Mouse (Mus musculus): ENCODE results near the gene Wdr83os. TPM values are rescaled to one million over a fixed set of nuclear protein-coding genes. Genes with fewer than 3 reads are reported as not detected.
"Not testable (repeated sequence)": the region's sequence is repeated elsewhere in the genome, so short reads cannot be mapped to it uniquely, and the experiment has no call there.

Gene Wdr83os
- polyA plus RNA-seq, 1 experiment from 2014 or later, result 156 TPM

GRCm38 (mm10) chr8:85076993-85077392 lies 3.5 kb upstream of the Wdr83os start:
- Histone ChIP-seq H3K27me3 (replicated peaks; ENCODE audit: control insufficient read depth, insufficient read depth, low read length) (no peaks in the 10 kb centered on the region), H3K4me2 (ENCODE audit: low read length) (no peak overlapping the region), H3K36me3 (ENCODE audit: control insufficient read depth, insufficient read depth, low read length) (peaks cover 54% of the 10 kb centered on the region), H3K27ac (ENCODE audit: low read depth) (no peak overlapping the region), H3K9ac (ENCODE audit: low read length) (no peak overlapping the region), H3K9me3 (ENCODE audit: control insufficient read depth, low read length) (no peaks in the 10 kb centered on the region), H3K4me1 (replicated peaks; ENCODE audit: control insufficient read depth, insufficient read depth, low read length) (peaks cover 11% of the 10 kb centered on the region), H3K4me3 (ENCODE audit: low read depth, low read length) (no peak overlapping the region)
- DNase-seq (ENCODE audit: low spot score), result peak; percentile 83
- no peak for ATAC-seq (replicated peaks; ENCODE audit: low FRiP score, low TSS enrichment, low read depth)
- WGBS, result 2% methylated on average over 2 of the region's 2 CpGs

GRCm38 (mm10) chr8:85080214-85080531 lies 367 bp upstream of the Wdr83os start:
- Histone ChIP-seq H3K4me1 (replicated peaks; ENCODE audit: control insufficient read depth, insufficient read depth, low read length) (peaks cover 16% of the 10 kb centered on the region; the same call in 1 of the 2 replicates), H3K4me2 (ENCODE audit: low read length) (peak overlapping the region; percentile 85), H3K4me3 (ENCODE audit: low read depth, low read length) (peak overlapping the region; percentile 92), H3K9ac (ENCODE audit: low read length) (peak overlapping the region; percentile 81), H3K9me3 (ENCODE audit: control insufficient read depth, low read length) (no peaks in the 10 kb centered on the region), H3K27ac (ENCODE audit: low read depth) (peak overlapping the region; percentile 64), H3K36me3 (ENCODE audit: control insufficient read depth, insufficient read depth, low read length) (peaks cover 34% of the 10 kb centered on the region), H3K27me3 (replicated peaks; ENCODE audit: control insufficient read depth, insufficient read depth, low read length) (no peaks in the 10 kb centered on the region)
- ATAC-seq (replicated peaks; ENCODE audit: low FRiP score, low TSS enrichment, low read depth) (no peak), DNase-seq (ENCODE audit: low spot score) (no peak)
- under 1% methylated on average over 25 of the region's 25 CpGs for WGBS

DNA sequence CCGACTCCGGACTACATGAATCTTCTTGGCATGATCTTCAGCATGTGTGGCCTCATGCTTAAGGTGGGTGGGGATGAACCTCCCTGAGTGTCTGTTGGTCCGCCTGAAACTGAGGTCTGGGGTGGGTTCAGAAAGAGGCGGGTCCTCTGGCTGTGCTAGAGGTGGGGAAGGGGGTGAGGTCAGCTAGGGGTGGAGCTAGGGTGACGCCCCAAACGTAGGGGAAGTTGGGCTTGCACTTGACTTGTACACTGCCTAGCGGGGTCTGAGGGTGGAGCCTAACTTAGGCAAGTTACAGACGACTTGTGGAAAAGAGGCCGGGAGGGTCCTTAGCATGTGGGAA lies 646 bp downstream of the Wdr83os start, which contains the start of gene Wdr83:
Wdr83 (minus strand) TSS at position 91 of the 340 bp plus-strand sequence.
- WGBS, result under 1% methylated on average over 9 of the region's 9 CpGs
- Histone ChIP-seq H3K9ac (ENCODE audit: low read length) (peak within 1 kb of the TSS; percentile 81), H3K27ac (ENCODE audit: low read depth) (peak within 1 kb of the TSS; percentile 64), H3K4me1 (replicated peaks; ENCODE audit: control insufficient read depth, insufficient read depth, low read length) (peaks cover 16% of the 10 kb centered on the region; the same call in 1 of the 2 replicates), H3K4me3 (ENCODE audit: low read depth, low read length) (peak within 1 kb of the TSS; percentile 92), H3K4me2 (ENCODE audit: low read length) (peak within 1 kb of the TSS; percentile 85), H3K27me3 (replicated peaks; ENCODE audit: control insufficient read depth, insufficient read depth, low read length) (no peaks in the 10 kb centered on the region), H3K9me3 (ENCODE audit: control insufficient read depth, low read length) (no peaks in the 10 kb centered on the region), H3K36me3 (ENCODE audit: control insufficient read depth, insufficient read depth, low read length) (peaks cover 26% of the 10 kb centered on the region)
- peak; percentile 71 for ATAC-seq (replicated peaks; ENCODE audit: low FRiP score, low TSS enrichment, low read depth)
- DNase-seq (ENCODE audit: low spot score), result no peak

DNA sequence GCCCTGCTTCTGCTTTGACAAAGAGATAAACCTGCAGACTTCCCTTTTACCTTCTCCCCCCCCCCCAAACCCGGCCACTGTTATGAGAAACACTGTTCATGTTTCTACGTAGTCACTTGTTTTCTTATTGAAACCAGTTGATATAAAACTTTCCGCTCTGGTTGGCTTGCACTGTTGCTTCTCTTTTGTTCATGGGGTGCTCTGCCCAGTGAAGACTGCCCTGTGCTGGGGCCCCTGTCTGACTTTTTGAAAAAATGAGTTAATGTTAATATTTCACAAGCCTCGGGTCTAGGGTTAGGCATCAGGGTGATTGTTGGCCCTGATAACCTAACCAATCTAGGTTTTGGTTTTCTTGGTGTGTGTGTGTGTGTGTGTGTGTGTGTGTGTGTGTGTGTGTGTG lies 1.6 kb downstream of the Wdr83os start:
- not testable (repeated sequence) for H3K4me3 ChIP-seq (ENCODE audit: low read depth, low read length); H3K9ac ChIP-seq (ENCODE audit: low read length); H3K9me3 ChIP-seq (ENCODE audit: control insufficient read depth, low read length); ATAC-seq (replicated peaks; ENCODE audit: low FRiP score, low TSS enrichment, low read depth); DNase-seq (ENCODE audit: low spot score); H3K27me3 ChIP-seq (replicated peaks; ENCODE audit: control insufficient read depth, insufficient read depth, low read length); H3K4me2 ChIP-seq (ENCODE audit: low read length); H3K27ac ChIP-seq (ENCODE audit: low read depth)
- Histone ChIP-seq H3K36me3 (ENCODE audit: control insufficient read depth, insufficient read depth, low read length) (peaks cover 28% of the 10 kb centered on the region), H3K4me1 (replicated peaks; ENCODE audit: control insufficient read depth, insufficient read depth, low read length) (peaks cover 16% of the 10 kb centered on the region; the same call in 1 of the 2 replicates)
- 85% methylated on average over 4 of the region's 4 CpGs for WGBS

DNA sequence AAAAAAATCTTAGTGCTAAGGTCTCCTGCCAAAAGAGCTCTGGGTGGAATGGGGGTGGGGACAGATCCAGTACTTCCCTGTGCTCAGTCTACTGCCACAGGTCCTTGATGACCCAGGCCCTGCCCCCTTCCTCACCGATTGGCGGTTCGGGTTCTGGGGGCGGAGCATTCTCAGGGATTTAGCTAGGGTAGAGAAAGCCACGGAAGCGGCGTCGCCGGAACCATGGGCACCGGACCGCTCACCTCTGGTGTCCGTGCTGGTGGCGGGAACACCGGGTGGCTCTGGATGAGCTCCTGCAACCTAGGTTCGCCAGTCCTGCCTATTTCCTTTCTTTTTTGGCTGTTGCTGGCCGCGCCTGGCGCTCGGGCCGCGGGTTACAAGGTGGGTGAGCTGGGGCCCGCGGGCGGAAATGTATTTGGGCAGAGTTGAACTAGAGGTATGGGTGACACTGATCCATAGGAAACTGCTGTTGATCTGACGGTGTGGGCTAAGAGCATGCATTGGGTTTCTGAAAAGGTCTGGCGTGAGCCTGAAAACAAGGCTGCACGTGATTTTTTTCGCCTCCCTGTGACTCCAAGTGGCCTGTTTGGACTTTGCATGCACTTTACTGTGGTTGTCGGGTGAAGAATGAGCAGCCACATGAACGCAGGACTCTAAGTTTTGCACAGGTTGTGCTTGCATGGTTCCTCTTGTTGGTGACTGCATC lies 2.7 kb downstream of the Wdr83os start, which contains the start of gene Man2b1:
Man2b1 (plus strand) TSS at position 163 of the 706 bp plus-strand sequence.
- Histone ChIP-seq H3K4me1 (replicated peaks; ENCODE audit: control insufficient read depth, insufficient read depth, low read length) (peaks cover 16% of the 10 kb centered on the region; the same call in 1 of the 2 replicates), H3K9me3 (ENCODE audit: control insufficient read depth, low read length) (no peaks in the 10 kb centered on the region), H3K4me3 (ENCODE audit: low read depth, low read length) (peak within 1 kb of the TSS; percentile 55), H3K36me3 (ENCODE audit: control insufficient read depth, insufficient read depth, low read length) (peaks cover 32% of the 10 kb centered on the region), H3K4me2 (ENCODE audit: low read length) (peak within 1 kb of the TSS; percentile 85), H3K9ac (ENCODE audit: low read length) (peak within 1 kb of the TSS; percentile 62), H3K27ac (ENCODE audit: low read depth) (no peak within 1 kb of the TSS), H3K27me3 (replicated peaks; ENCODE audit: control insufficient read depth, insufficient read depth, low read length) (no peaks in the 10 kb centered on the region)
- ATAC-seq (replicated peaks; ENCODE audit: low FRiP score, low TSS enrichment, low read depth), result peak; percentile 83
- under 1% methylated on average over 30 of the region's 30 CpGs for WGBS
- peak; percentile 85 for DNase-seq (ENCODE audit: low spot score)

GRCm38 (mm10) chr8:85084633-85085032 lies 4.1 kb downstream of the Wdr83os start:
- WGBS, result 87% methylated on average over 8 of the region's 8 CpGs
- Histone ChIP-seq H3K27me3 (replicated peaks; ENCODE audit: control insufficient read depth, insufficient read depth, low read length) (no peaks in the 10 kb centered on the region), H3K9me3 (ENCODE audit: control insufficient read depth, low read length) (no peaks in the 10 kb centered on the region), H3K4me3 (ENCODE audit: low read depth, low read length) (no peak overlapping the region), H3K4me2 (ENCODE audit: low read length) (no peak overlapping the region), H3K4me1 (replicated peaks; ENCODE audit: control insufficient read depth, insufficient read depth, low read length) (peaks cover 13% of the 10 kb centered on the region; the same call in 1 of the 2 replicates), H3K27ac (ENCODE audit: low read depth) (no peak overlapping the region), H3K36me3 (ENCODE audit: control insufficient read depth, insufficient read depth, low read length) (peaks cover 31% of the 10 kb centered on the region), H3K9ac (ENCODE audit: low read length) (no peak overlapping the region)
- no peak for ATAC-seq (replicated peaks; ENCODE audit: low FRiP score, low TSS enrichment, low read depth)
- no peak for DNase-seq (ENCODE audit: low spot score)

DNA sequence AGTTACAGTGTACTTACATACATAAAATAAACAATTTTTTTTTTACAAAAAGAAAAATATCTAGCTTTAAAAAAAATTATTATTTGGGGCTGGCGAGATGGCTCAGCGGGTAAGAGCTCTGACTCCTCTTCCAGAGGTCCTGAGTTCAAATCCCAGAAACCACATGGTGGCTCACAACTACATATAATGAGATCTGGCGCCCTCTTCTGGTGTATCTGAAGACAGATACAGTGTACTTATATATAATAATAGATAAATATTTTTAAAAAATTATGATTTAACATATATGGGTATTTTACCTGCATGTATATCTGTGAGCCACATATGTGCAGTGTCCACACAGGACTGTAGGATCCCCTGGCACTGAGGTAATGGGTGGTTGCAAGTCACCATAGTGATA lies 5.7 kb downstream of the Wdr83os start:
- H3K9me3 ChIP-seq (ENCODE audit: control insufficient read depth, low read length), result no peaks in the 10 kb centered on the region
- DNase-seq (ENCODE audit: low spot score), result no peak
- H3K36me3 ChIP-seq (ENCODE audit: control insufficient read depth, insufficient read depth, low read length), result peaks cover 36% of the 10 kb centered on the region
- H3K27me3 ChIP-seq (replicated peaks; ENCODE audit: control insufficient read depth, insufficient read depth, low read length), result no peaks in the 10 kb centered on the region
- 81% methylated on average over 3 of the region's 3 CpGs for WGBS
- no peak for ATAC-seq (replicated peaks; ENCODE audit: low FRiP score, low TSS enrichment, low read depth)
- H3K9ac ChIP-seq (ENCODE audit: low read length), result no peak overlapping the region
- no peak overlapping the region for H3K4me3 ChIP-seq (ENCODE audit: low read depth, low read length)
- no peak overlapping the region for H3K27ac ChIP-seq (ENCODE audit: low read depth)
- H3K4me2 ChIP-seq (ENCODE audit: low read length), result no peak overlapping the region
- H3K4me1 ChIP-seq (replicated peaks; ENCODE audit: control insufficient read depth, insufficient read depth, low read length), result peaks cover 9% of the 10 kb centered on the region; the same call in 1 of the 2 replicates

GRCm38 (mm10) chr8:85088771-85089170 lies 8.2 kb downstream of the Wdr83os start:
- no peak overlapping the region for H3K27ac ChIP-seq (ENCODE audit: low read depth)
- peaks cover 52% of the 10 kb centered on the region for H3K36me3 ChIP-seq (ENCODE audit: control insufficient read depth, insufficient read depth, low read length)
- no peak overlapping the region for H3K4me2 ChIP-seq (ENCODE audit: low read length)
- H3K4me3 ChIP-seq (ENCODE audit: low read depth, low read length), result no peak overlapping the region
- H3K4me1 ChIP-seq (replicated peaks; ENCODE audit: control insufficient read depth, insufficient read depth, low read length), result peaks cover 3% of the 10 kb centered on the region; the same call in 1 of the 2 replicates
- no peaks in the 10 kb centered on the region for H3K9me3 ChIP-seq (ENCODE audit: control insufficient read depth, low read length)
- DNase-seq (ENCODE audit: low spot score) (no peak), ATAC-seq (replicated peaks; ENCODE audit: low FRiP score, low TSS enrichment, low read depth) (no peak)
- no peak overlapping the region for H3K9ac ChIP-seq (ENCODE audit: low read length)
- 79% methylated on average over 2 of the region's 2 CpGs for WGBS
- no peaks in the 10 kb centered on the region for H3K27me3 ChIP-seq (replicated peaks; ENCODE audit: control insufficient read depth, insufficient read depth, low read length)

DNA sequence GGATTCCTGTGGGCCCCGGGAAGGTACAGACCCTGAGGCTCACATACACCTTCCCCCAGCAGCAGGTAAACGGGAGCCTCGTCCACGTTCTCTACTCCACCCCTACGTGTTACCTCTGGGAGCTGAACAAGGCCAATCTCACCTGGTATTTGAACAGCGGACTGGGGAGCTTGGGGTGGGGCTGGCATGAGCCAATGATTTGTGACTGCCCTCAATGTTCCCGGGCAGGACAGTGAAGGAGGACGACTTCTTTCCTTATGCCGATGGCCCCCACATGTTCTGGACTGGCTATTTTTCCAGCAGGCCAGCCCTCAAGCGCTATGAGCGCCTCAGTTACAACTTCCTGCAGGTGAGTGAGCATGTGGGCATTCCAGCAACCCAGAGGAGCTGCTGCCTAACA lies 10.3 kb downstream of the Wdr83os start:
- Histone ChIP-seq H3K27ac (ENCODE audit: low read depth) (no peak overlapping the region), H3K4me1 (replicated peaks; ENCODE audit: control insufficient read depth, insufficient read depth, low read length) (no peaks in the 10 kb centered on the region), H3K27me3 (replicated peaks; ENCODE audit: control insufficient read depth, insufficient read depth, low read length) (no peaks in the 10 kb centered on the region), H3K4me3 (ENCODE audit: low read depth, low read length) (no peak overlapping the region), H3K4me2 (ENCODE audit: low read length) (no peak overlapping the region), H3K9ac (ENCODE audit: low read length) (no peak overlapping the region), H3K36me3 (ENCODE audit: control insufficient read depth, insufficient read depth, low read length) (peaks cover 67% of the 10 kb centered on the region), H3K9me3 (ENCODE audit: control insufficient read depth, low read length) (no peaks in the 10 kb centered on the region)
- ATAC-seq (replicated peaks; ENCODE audit: low FRiP score, low TSS enrichment, low read depth) (no peak), DNase-seq (ENCODE audit: low spot score) (no peak)
- 84% methylated on average over 11 of the region's 11 CpGs for WGBS
